Mouse (Mus musculus) liver, embryonic 13.5 days (tissue): ENCODE measurements around the gene C130060K24Rik. TPM values are rescaled to one million over a fixed set of nuclear protein-coding genes. Genes with fewer than 3 reads are reported as not detected.

ENCODE experiments used
- ATAC-seq: fragments of 200-750 bp; cut with Nextera tagmentation; 2 replicates; pipeline ENCODE4 v1.8.0; 2017; ENCODE audit warnings: low read depth, mild to moderate bottlenecking, moderate number of reproducible peaks, moderate library complexity
- DNase-seq: peaks from one replicate; pipeline ENCODE4 v3.0.0; 2022
- H3K27ac ChIP-seq: fragments of 300-500 bp; sonication (generic); 2 replicates; pipeline ENCODE4 v1.5.1; 2015; ENCODE audit warnings: moderate library complexity, mild to moderate bottlenecking, inconsistent platforms
- H3K27me3 ChIP-seq: fragments of 300-500 bp; sonication (generic); 2 replicates; pipeline ENCODE4 v1.6.1; 2015; ENCODE audit warnings: mild to moderate bottlenecking, inconsistent platforms
- H3K36me3 ChIP-seq: fragments of 300-500 bp; sonication (generic); 2 replicates; pipeline ENCODE4 v1.6.1; 2015; ENCODE audit warnings: mild to moderate bottlenecking, inconsistent platforms
- H3K4me1 ChIP-seq: fragments of 300-500 bp; sonication (generic); replicated peaks from 2 replicates; pipeline ENCODE4 v1.6.1; 2015; ENCODE audit warnings: inconsistent platforms
- H3K4me2 ChIP-seq: fragments of 300-500 bp; sonication (generic); 2 replicates; pipeline ENCODE4 v1.6.1; 2015; ENCODE audit warnings: inconsistent platforms, mild to moderate bottlenecking, moderate library complexity
- H3K4me3 ChIP-seq: fragments of 300-500 bp; sonication (generic); replicated peaks from 2 replicates; pipeline ENCODE4 v1.5.1; 2015; ENCODE audit warnings: mild to moderate bottlenecking, inconsistent platforms
- H3K9ac ChIP-seq: fragments of 300-500 bp; sonication (generic); 2 replicates; pipeline ENCODE4 v1.6.1; 2015; ENCODE audit warnings: mild to moderate bottlenecking, inconsistent platforms
- H3K9me3 ChIP-seq: fragments of 300-500 bp; sonication (generic); replicated peaks from 2 replicates; pipeline ENCODE4 v1.6.1; 2016; ENCODE audit warnings: inconsistent platforms
- WGBS: fragments of 180-500 bp; shearing (Covaris S2); methylation state at CpG from one replicate; pipeline ENCODE4 v1.1.7; 2015; ENCODE audit not compliant: insufficient replicate concordance; 5-methylcytosine and 5-hydroxymethylcytosine counted together
- polyA plus RNA-seq: library from polyadenylated mRNA; unstranded; fragments of >200 nt; fragmentation: Nextera tagmentation; extraction: Ambion mirVana; gene quantifications from 2 replicates; pipeline ENCODE4 v1.2.1, GENCODE M21; 2015

Gene C130060K24Rik
- polyA plus RNA-seq, 1 experiment from 2014 or later, result not detected

- WGBS, result 55% methylated on average over 1 of the region's 1 CpGs
- ATAC-seq, result no peak
Observed at GRCm38 (mm10) chr6:65465294-65465693, 84.4 kb downstream of the C130060K24Rik start.

GRCm38 (mm10) chr6:65470320-65470719, 89.4 kb downstream of the C130060K24Rik start:
- no peak overlapping the region for H3K4me2 ChIP-seq
- no peaks in the 10 kb centered on the region for H3K36me3 ChIP-seq
- WGBS, result 61% methylated on average over 5 of the region's 5 CpGs
- ATAC-seq, result no peak
- H3K27me3 ChIP-seq, result no peaks in the 10 kb centered on the region
- no peaks in the 10 kb centered on the region for H3K4me1 ChIP-seq
- no peaks in the 10 kb centered on the region for H3K9me3 ChIP-seq
- H3K9ac ChIP-seq, result no peak overlapping the region
- no peak overlapping the region for H3K27ac ChIP-seq
- DNase-seq, result no peak
- no peak overlapping the region for H3K4me3 ChIP-seq

More at GRCm38 (mm10) chr6:65465294-65465693, 84.4 kb downstream of the C130060K24Rik start:
- no peak overlapping the region for H3K4me2 ChIP-seq
- no peak overlapping the region for H3K27ac ChIP-seq
- no peaks in the 10 kb centered on the region for H3K27me3 ChIP-seq
- no peak overlapping the region for H3K4me3 ChIP-seq
- H3K9ac ChIP-seq, result no peak overlapping the region
- no peaks in the 10 kb centered on the region for H3K4me1 ChIP-seq
- H3K9me3 ChIP-seq, result no peaks in the 10 kb centered on the region
- no peak for DNase-seq
- no peaks in the 10 kb centered on the region for H3K36me3 ChIP-seq

GRCm38 (mm10) chr6:65472455-65472854, 91.5 kb downstream of the C130060K24Rik start:
- H3K36me3 ChIP-seq, result no peaks in the 10 kb centered on the region
- no peaks in the 10 kb centered on the region for H3K27me3 ChIP-seq
- no peak overlapping the region for H3K27ac ChIP-seq
- no peaks in the 10 kb centered on the region for H3K4me1 ChIP-seq
- H3K4me3 ChIP-seq, result no peak overlapping the region
- 77% methylated on average over 7 of the region's 7 CpGs for WGBS
- H3K9ac ChIP-seq, result no peak overlapping the region
- no peak for DNase-seq
- ATAC-seq, result no peak
- no peak overlapping the region for H3K4me2 ChIP-seq
- no peaks in the 10 kb centered on the region for H3K9me3 ChIP-seq

- H3K4me3 ChIP-seq, result no peak overlapping the region
- H3K9ac ChIP-seq, result no peak overlapping the region
- no peak overlapping the region for H3K4me2 ChIP-seq
- no peak for DNase-seq
- no peaks in the 10 kb centered on the region for H3K9me3 ChIP-seq
- H3K36me3 ChIP-seq, result no peaks in the 10 kb centered on the region
- no peaks in the 10 kb centered on the region for H3K4me1 ChIP-seq
- no peak overlapping the region for H3K27ac ChIP-seq
- no peak for ATAC-seq
- H3K27me3 ChIP-seq, result no peaks in the 10 kb centered on the region
Observed at GRCm38 (mm10) chr6:65498786-65499185, 117.9 kb downstream of the C130060K24Rik start.

Other genes starting within 250 kb of the C130060K24Rik start
- 4.8 and 5.5 TPM in 2 replicates for gene Hpgds, start 236.2 kb upstream of the C130060K24Rik start, polyA plus RNA-seq
- 0.14 TPM in 1 of 2 replicates, not detected in the other for gene Tnip3, start 144.2 kb downstream of the C130060K24Rik start, polyA plus RNA-seq